Mouse (Mus musculus): Measurements from ENCODE around the gene Col23a1.

DNA sequence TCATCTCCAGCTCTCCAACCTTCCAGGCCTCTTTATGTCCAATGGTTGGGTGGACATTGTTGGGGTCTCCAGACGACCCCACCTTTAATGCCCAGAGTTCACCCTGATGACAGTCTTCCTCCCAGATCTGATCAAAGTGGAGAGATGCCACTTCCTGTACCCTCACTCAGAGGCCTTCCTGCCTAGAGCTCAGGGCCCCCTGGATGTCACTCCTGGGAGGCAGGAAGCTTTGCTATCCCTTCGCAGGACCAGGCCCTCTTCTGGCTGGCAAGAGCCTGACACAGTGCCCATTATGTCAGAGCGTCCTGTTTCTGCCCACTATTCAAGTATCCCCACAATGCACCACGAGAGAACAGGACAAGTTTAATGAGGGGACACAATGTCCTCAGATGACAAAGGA is 289.3 kb downstream of the Col23a1 start:
- TF ChIP-seq CTCF (IDR thresholded peaks at IDR 0.05; ENCODE audit: low read depth) (no peak), EP300 (IDR thresholded peaks at IDR 0.05; ENCODE audit: low read depth) (no peak)

Measured in heart, postnatal 0 days (tissue).